ENCODE assay signal across 8 mouse cellular contexts in the genomic region with DNA sequence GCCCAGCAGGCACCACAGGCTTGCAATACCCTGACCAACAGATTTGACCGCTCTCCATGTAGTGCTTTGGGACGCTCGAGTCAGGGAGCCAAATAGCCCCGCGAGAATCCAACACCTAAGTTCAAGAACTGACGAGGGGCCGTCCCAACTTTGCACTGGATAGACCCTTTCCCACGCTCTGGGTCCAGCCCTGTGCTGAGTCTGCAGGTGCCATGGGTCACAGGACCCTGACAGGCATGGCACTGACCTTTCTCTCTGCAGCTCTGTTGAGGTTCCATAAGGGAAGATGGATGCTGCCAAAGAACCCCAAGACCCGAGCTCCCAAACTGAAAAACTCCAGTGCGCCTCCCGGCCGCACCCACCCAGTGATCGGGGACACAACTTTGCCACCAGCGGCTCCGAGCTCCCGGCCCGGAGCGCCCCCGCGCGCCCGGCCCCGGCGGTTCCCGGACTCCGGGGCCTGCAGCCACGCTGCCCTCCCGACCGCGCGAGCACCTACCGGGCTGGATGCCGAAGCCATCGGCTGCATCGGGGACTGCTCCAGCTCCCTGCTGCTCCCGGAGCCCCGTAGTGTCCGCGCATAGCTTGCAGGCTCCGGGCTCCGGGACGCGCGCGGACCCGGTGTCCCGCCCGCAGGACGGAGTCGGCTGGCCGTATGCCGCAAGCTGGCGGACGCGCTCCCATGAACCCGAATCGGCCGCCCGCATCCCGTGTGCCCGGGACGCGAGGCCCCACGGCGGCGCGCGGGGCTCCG. TPM values are rescaled to one million over a fixed set of nuclear protein-coding genes. Genes with fewer than 3 reads are reported as not detected.
DNase-seq lines count a peak whose midpoint lies in the region; ATAC-seq and TF ChIP-seq lines count a peak whose summit lies in the region.

No protein-coding gene starts in this region.

- H3K4me1 ChIP-seq in forebrain, embryonic 16.5 days (replicated peaks; ENCODE audit: control insufficient read depth, insufficient read depth, low read length): peaks cover 21% of the 10 kb centered on the region
- H3K4me1 ChIP-seq in hindbrain, embryonic 10.5 days (replicated peaks): peaks cover 53% of the 10 kb centered on the region
- peaks cover 19% of the 10 kb centered on the region; the same call in 1 of the 2 replicates for H3K4me1 ChIP-seq in lung, embryonic 14.5 days (ENCODE audit: insufficient read depth)

- peak overlapping the region; percentile 74 for H3K9ac ChIP-seq in forebrain, embryonic 16.5 days (replicated peaks; ENCODE audit: low read depth, low read length)
- H3K9ac ChIP-seq in lung, embryonic 14.5 days: peak overlapping the region; percentile 71

- no peaks in the 10 kb centered on the region for H3K9me3 ChIP-seq in forebrain, embryonic 16.5 days (ENCODE audit: control insufficient read depth, low read length)
- H3K9me3 ChIP-seq in hindbrain, embryonic 10.5 days: no peaks in the 10 kb centered on the region
- H3K9me3 ChIP-seq in lung, embryonic 14.5 days (ENCODE audit: low read depth, low read length): no peaks in the 10 kb centered on the region

- peak; percentile 54 for ATAC-seq in forebrain, embryonic 16.5 days
- ATAC-seq in lung, embryonic 14.5 days (ENCODE audit: insufficient read depth): peak; percentile 67
- ATAC-seq in erythroid progenitor cell, adult 5-6 weeks (replicated peaks; ENCODE audit: low FRiP score, poor library complexity, severe bottlenecking): no peak

- H3K4me3 ChIP-seq in forebrain, embryonic 16.5 days (replicated peaks; ENCODE audit: low read length): peak overlapping the region; percentile 63
- H3K4me3 ChIP-seq in hindbrain, embryonic 10.5 days: peak overlapping the region; percentile 82
- H3K4me3 ChIP-seq in lung, embryonic 14.5 days (ENCODE audit: low read depth, low read length): peak overlapping the region; percentile 69

- 0 out of 2 replicates have a peak, but pooled peaks cover 3% of the 10 kb centered on the region for H3K27me3 ChIP-seq in forebrain, embryonic 16.5 days (replicated peaks; ENCODE audit: control insufficient read depth, insufficient read depth, low read length)
- H3K27me3 ChIP-seq in hindbrain, embryonic 10.5 days (ENCODE audit: insufficient read depth, poor library complexity, severe bottlenecking): peaks cover 14% of the 10 kb centered on the region
- H3K27me3 ChIP-seq in lung, embryonic 14.5 days (ENCODE audit: insufficient read depth, low read length): no peaks in the 10 kb centered on the region

- H3K36me3 ChIP-seq in forebrain, embryonic 16.5 days (ENCODE audit: control insufficient read depth, insufficient read depth): no peaks in the 10 kb centered on the region
- H3K36me3 ChIP-seq in hindbrain, embryonic 10.5 days: no peaks in the 10 kb centered on the region
- H3K36me3 ChIP-seq in lung, embryonic 14.5 days (ENCODE audit: insufficient read depth): no peaks in the 10 kb centered on the region

- no peak overlapping the region for H3K27ac ChIP-seq in forebrain, embryonic 16.5 days (ENCODE audit: low read length)
- peak overlapping the region; percentile 88 for H3K27ac ChIP-seq in hindbrain, embryonic 10.5 days
- peak overlapping the region; percentile 70 for H3K27ac ChIP-seq in lung, embryonic 14.5 days (ENCODE audit: low read depth)

- WGBS in forebrain, embryonic 16.5 days: 1% methylated on average over 69 of the region's 69 CpGs
- under 1% methylated on average over 69 of the region's 69 CpGs for WGBS in hindbrain, embryonic 10.5 days
- 1% methylated on average over 64 of the region's 69 CpGs for WGBS in lung, embryonic 14.5 days

- DNase-seq in Muller cell, postnatal 12 days (ENCODE audit: inconsistent ontology term): peak; percentile 79
- DNase-seq in cerebellum, adult 11-12 months: peak; percentile 66
- peak; percentile 61 for DNase-seq in hindbrain, embryonic 10.5 days (ENCODE audit: low spot score)
- peak; percentile 22 for DNase-seq in layer of hippocampus, adult 9-11 months
- DNase-seq in lung, embryonic 14.5 days: peak; percentile 74
- peak; percentile 48 for DNase-seq in ovary, postnatal 14 days (ENCODE audit: low spot score)

- H3K4me2 ChIP-seq in forebrain, embryonic 16.5 days (ENCODE audit: low read length): peak overlapping the region; percentile 99
- H3K4me2 ChIP-seq in lung, embryonic 14.5 days: peak overlapping the region; percentile 95

- TF ChIP-seq CTCF in lung, embryonic 14.5 days (IDR thresholded peaks at IDR 0.05; ENCODE audit: low read depth): 0 out of 2 replicates have a peak, but pooled peaks have one; percentile 22

RNA-seq across cellular contexts. Expression of a gene that starts 0.5 kb away (rescaled TPM):
- 26.5 and 27.6 TPM in 2 replicates for polyA plus RNA-seq in forebrain, embryonic 16.5 days (2015; fragmentation: Nextera tagmentation; extraction: Ambion mirVana)
- polyA plus RNA-seq in hindbrain, embryonic 10.5 days (2016; fragmentation: Nextera tagmentation; extraction: Ambion mirVana): 11.4 and 14.3 TPM in 2 replicates
- 12.8 and 14.1 TPM in 2 replicates for polyA plus RNA-seq in lung, embryonic 14.5 days (2014; fragmentation: Nextera tagmentation; extraction: Ambion mirVana)
- total RNA-seq in erythroid progenitor cell, adult 5-6 weeks (2015; ENCODE audit: low replicate concordance): not detected in 2 replicates
- not detected in 2 replicates for total RNA-seq in erythroid progenitor cell, adult 5-6 weeks (2017; ENCODE audit: low replicate concordance)

Comparison
In these comparisons a context has a peak if more than half of its experiments do, and no peak if none do; other contexts are left out.
1. DNase-seq: peak in every context shown above with its lines; median percentile 79 in Muller cell, postnatal 12 days; 74 in lung, embryonic 14.5 days; 66 in cerebellum, adult 11-12 months; 61 in hindbrain, embryonic 10.5 days; 48 in ovary, postnatal 14 days; 22 in layer of hippocampus, adult 9-11 months.